Mouse (Mus musculus): ENCODE results near the gene Lpar3. TPM values are rescaled to one million over a fixed set of nuclear protein-coding genes. Genes with fewer than 3 reads are reported as not detected.
"Not testable (repeated sequence)": the region's sequence is repeated elsewhere in the genome, so short reads cannot be mapped to it uniquely, and the experiment has no call there.

Lpar3 gene
- polyA plus RNA-seq, 1 experiment from 2014 or later = 4.7 TPM

GRCm38 (mm10) chr3:146207440-146207839, 13.3 kb upstream of the Lpar3 start:
- DNase-seq (ENCODE audit: low spot score) = no peak

- DNase-seq (ENCODE audit: low spot score) = not testable (repeated sequence)
Measured at GRCm38 (mm10) chr3:146209759-146210158, 11.0 kb upstream of the Lpar3 start.

GRCm38 (mm10) chr3:146211141-146211747, 9.5 kb upstream of the Lpar3 start:
- DNase-seq (ENCODE audit: low spot score) = no peak

- no peak for DNase-seq (ENCODE audit: low spot score)
Measured at GRCm38 (mm10) chr3:146211964-146212363, 8.8 kb upstream of the Lpar3 start.

- no peak for DNase-seq (ENCODE audit: low spot score)
Measured at GRCm38 (mm10) chr3:146213336-146213735, 7.4 kb upstream of the Lpar3 start.

- no peak for DNase-seq (ENCODE audit: low spot score)
Measured at GRCm38 (mm10) chr3:146216561-146216960, 4.2 kb upstream of the Lpar3 start.

GRCm38 (mm10) chr3:146224271-146224670, 3.5 kb downstream of the Lpar3 start:
- no peak for DNase-seq (ENCODE audit: low spot score)

GRCm38 (mm10) chr3:146225061-146225761, 4.4 kb downstream of the Lpar3 start:
- DNase-seq (ENCODE audit: low spot score) = no peak

- DNase-seq (ENCODE audit: low spot score) = no peak
Measured at GRCm38 (mm10) chr3:146227427-146227826, 6.7 kb downstream of the Lpar3 start.

- DNase-seq (ENCODE audit: low spot score) = no peak
Measured at GRCm38 (mm10) chr3:146228559-146229310, 8.0 kb downstream of the Lpar3 start.

- DNase-seq (ENCODE audit: low spot score) = no peak
Measured at GRCm38 (mm10) chr3:146232708-146233107, 11.9 kb downstream of the Lpar3 start.

GRCm38 (mm10) chr3:146233741-146234140, 13.0 kb downstream of the Lpar3 start:
- DNase-seq (ENCODE audit: low spot score) = no peak

- no peak for DNase-seq (ENCODE audit: low spot score)
Measured at GRCm38 (mm10) chr3:146234530-146234929, 13.8 kb downstream of the Lpar3 start.

GRCm38 (mm10) chr3:146236280-146236679, 15.5 kb downstream of the Lpar3 start:
- DNase-seq (ENCODE audit: low spot score) = no peak

- DNase-seq (ENCODE audit: low spot score) = no peak
Measured at GRCm38 (mm10) chr3:146237676-146238075, 16.9 kb downstream of the Lpar3 start.

GRCm38 (mm10) chr3:146244630-146245029, 23.9 kb downstream of the Lpar3 start:
- DNase-seq (ENCODE audit: low spot score) = no peak

- DNase-seq (ENCODE audit: low spot score) = no peak
Measured at GRCm38 (mm10) chr3:146246557-146246956, 25.8 kb downstream of the Lpar3 start.

- DNase-seq (ENCODE audit: low spot score) = no peak
Measured at GRCm38 (mm10) chr3:146246992-146247391, 26.2 kb downstream of the Lpar3 start.

- DNase-seq (ENCODE audit: low spot score) = no peak
Measured at GRCm38 (mm10) chr3:146249895-146250294, 29.1 kb downstream of the Lpar3 start.

GRCm38 (mm10) chr3:146251771-146252170, 31.0 kb downstream of the Lpar3 start:
- no peak for DNase-seq (ENCODE audit: low spot score)

- DNase-seq (ENCODE audit: low spot score) = no peak
Measured at GRCm38 (mm10) chr3:146253736-146254320, 33.1 kb downstream of the Lpar3 start.

- DNase-seq (ENCODE audit: low spot score) = no peak
Measured at GRCm38 (mm10) chr3:146255123-146255522, 34.4 kb downstream of the Lpar3 start.
